Comparison of ENCODE assay signal across 7 mouse cellular contexts in the genomic region with DNA sequence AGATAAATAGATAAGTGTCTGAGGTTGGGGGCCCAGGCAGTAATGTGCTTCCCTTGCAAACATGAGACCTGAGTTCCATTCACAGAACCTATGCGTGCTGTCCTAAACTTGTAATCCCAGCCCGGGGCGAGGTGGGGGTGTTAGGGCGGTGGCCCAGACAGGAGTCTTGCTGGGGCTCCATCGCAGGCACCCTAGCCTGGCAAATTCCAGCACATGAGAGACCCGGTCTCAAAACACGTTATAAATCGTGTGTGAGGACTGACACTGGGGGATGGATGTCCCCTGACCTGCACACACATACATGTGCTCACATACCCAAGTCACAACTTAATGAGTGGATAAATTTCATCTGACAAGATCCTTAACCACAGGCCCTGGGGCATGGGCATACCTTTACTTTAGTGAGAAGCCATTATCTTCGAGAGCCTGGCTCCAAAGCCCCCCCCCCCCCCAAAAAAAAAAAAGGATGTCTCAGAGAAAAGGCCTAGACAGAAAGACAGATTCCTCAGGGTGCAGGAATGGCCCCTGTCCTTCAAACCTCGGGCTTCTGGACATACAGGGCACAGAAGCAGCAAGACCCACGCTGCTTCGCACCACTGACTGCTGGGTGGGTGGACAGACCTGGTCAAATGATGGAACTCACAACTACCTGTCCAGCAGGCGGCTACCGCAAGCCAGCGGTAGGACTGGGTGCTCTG. TPM values are rescaled to one million over a fixed set of nuclear protein-coding genes. Genes with fewer than 3 reads are reported as not detected.
DNase-seq lines count a peak whose midpoint lies in the region; ATAC-seq and TF ChIP-seq lines count a peak whose summit lies in the region.

No protein-coding gene starts in this region.

- no peak for DNase-seq in lung, postnatal 10 days
- DNase-seq in forebrain, embryonic 11.5 days (ENCODE audit: low spot score) = peak; percentile 51
- DNase-seq in limb, embryonic 11.5 days (ENCODE audit: low spot score) = no peak
- no peak for DNase-seq in spleen, postnatal 14 days (ENCODE audit: low spot score in 2 of 2)
- no peak for DNase-seq in thymus, adult 18-20 months

- WGBS in lung, embryonic 16.5 days = 46% methylated on average over 15 of the region's 15 CpGs
- 58% methylated on average over 15 of the region's 15 CpGs for WGBS in forebrain, embryonic 11.5 days
- 56% methylated on average over 15 of the region's 15 CpGs for WGBS in limb, embryonic 11.5 days
- 57% methylated on average over 15 of the region's 15 CpGs for WGBS in small intestine, adult 2 months

- no peaks in the 10 kb centered on the region for H3K36me3 ChIP-seq in lung, embryonic 16.5 days (ENCODE audit: control insufficient read depth, insufficient read depth, low read length)
- H3K36me3 ChIP-seq in forebrain, embryonic 11.5 days (ENCODE audit: control insufficient read depth, insufficient read depth, low read length) = no peaks in the 10 kb centered on the region
- no peaks in the 10 kb centered on the region for H3K36me3 ChIP-seq in limb, embryonic 11.5 days (ENCODE audit: control insufficient read depth, insufficient read depth, low read length)
- H3K36me3 ChIP-seq in small intestine, adult 2 months (ENCODE audit: control insufficient read depth, insufficient read depth, low read length) = no peaks in the 10 kb centered on the region

- no peak for TF ChIP-seq CTCF in small intestine, adult 2 months (IDR thresholded peaks at IDR 0.05; ENCODE audit: extremely low read depth, insufficient read length, insufficient replicate concordance, low read depth, low read length)

- peak overlapping the region; percentile 44 for H3K4me3 ChIP-seq in lung, embryonic 16.5 days (ENCODE audit: low read length)
- H3K4me3 ChIP-seq in forebrain, embryonic 11.5 days (ENCODE audit: low read depth, low read length) = peak overlapping the region; percentile 31
- H3K4me3 ChIP-seq in limb, embryonic 11.5 days (ENCODE audit: low read depth, low read length) = peak overlapping the region; percentile 18; the same call in 1 of the 2 replicates
- H3K4me3 ChIP-seq in small intestine, adult 2 months (ENCODE audit: low read depth, low read length) = peak overlapping the region; percentile 48

- no peaks in the 10 kb centered on the region; the same call in 1 of the 2 replicates for H3K9me3 ChIP-seq in lung, embryonic 16.5 days (ENCODE audit: control insufficient read depth, low read length)
- H3K9me3 ChIP-seq in forebrain, embryonic 11.5 days (ENCODE audit: control insufficient read depth, low read length) = no peaks in the 10 kb centered on the region
- no peaks in the 10 kb centered on the region for H3K9me3 ChIP-seq in limb, embryonic 11.5 days (ENCODE audit: control insufficient read depth, low read length)

- peak; percentile 2 for ATAC-seq in lung, embryonic 16.5 days (ENCODE audit: low read depth)
- peak; percentile 19; the same call in 1 of the 2 replicates for ATAC-seq in forebrain, embryonic 11.5 days (replicated peaks; ENCODE audit: low FRiP score)
- peak; percentile 29 for ATAC-seq in limb, embryonic 11.5 days (ENCODE audit: insufficient number of reproducible peaks, low FRiP score, low TSS enrichment, low read depth)

- H3K4me2 ChIP-seq in lung, embryonic 16.5 days (ENCODE audit: low read depth, low read length) = peak overlapping the region; percentile 67
- peak overlapping the region; percentile 71 for H3K4me2 ChIP-seq in forebrain, embryonic 11.5 days (ENCODE audit: low read depth, low read length, severe bottlenecking)
- peak overlapping the region; percentile 53 for H3K4me2 ChIP-seq in limb, embryonic 11.5 days (ENCODE audit: low read depth, severe bottlenecking)

- H3K4me1 ChIP-seq in lung, embryonic 16.5 days (replicated peaks; ENCODE audit: control insufficient read depth, insufficient read depth, low read length) = peaks cover 7% of the 10 kb centered on the region; the same call in 1 of the 2 replicates
- no peaks in the 10 kb centered on the region for H3K4me1 ChIP-seq in forebrain, embryonic 11.5 days (replicated peaks; ENCODE audit: control insufficient read depth, insufficient read depth, low read length)
- H3K4me1 ChIP-seq in limb, embryonic 11.5 days (ENCODE audit: control insufficient read depth, insufficient read depth, low read length) = no peaks in the 10 kb centered on the region
- peaks cover 2% of the 10 kb centered on the region for H3K4me1 ChIP-seq in small intestine, adult 2 months (ENCODE audit: control insufficient read depth, insufficient read depth, insufficient read length, low read length)

- no peak for TF ChIP-seq POLR2A in small intestine, adult 2 months (IDR thresholded peaks at IDR 0.05; ENCODE audit: low read depth, low read length)

- H3K27ac ChIP-seq in lung, embryonic 16.5 days (ENCODE audit: low read length) = no peak overlapping the region
- H3K27ac ChIP-seq in forebrain, embryonic 11.5 days (ENCODE audit: low read depth, low read length) = no peak overlapping the region
- H3K27ac ChIP-seq in limb, embryonic 11.5 days (replicated peaks; ENCODE audit: low read depth, low read length) = no peak overlapping the region
- no peak overlapping the region for H3K27ac ChIP-seq in small intestine, adult 2 months (ENCODE audit: insufficient read depth, low read depth, low read length)

- peak overlapping the region; percentile 60 for H3K9ac ChIP-seq in lung, embryonic 16.5 days (ENCODE audit: low read length)
- peak overlapping the region; percentile 58 for H3K9ac ChIP-seq in forebrain, embryonic 11.5 days (ENCODE audit: low read length)
- H3K9ac ChIP-seq in limb, embryonic 11.5 days (ENCODE audit: low read length) = 0 out of 2 replicates have a peak overlapping the region, but pooled peaks have one; percentile 1

- H3K27me3 ChIP-seq in lung, embryonic 16.5 days (ENCODE audit: control insufficient read depth, insufficient read depth, low read depth, low read length) = no peaks in the 10 kb centered on the region
- H3K27me3 ChIP-seq in forebrain, embryonic 11.5 days (ENCODE audit: control insufficient read depth, insufficient read depth, low read length) = no peaks in the 10 kb centered on the region
- no peaks in the 10 kb centered on the region for H3K27me3 ChIP-seq in limb, embryonic 11.5 days (ENCODE audit: control insufficient read depth, insufficient read depth, low read length)
- H3K27me3 ChIP-seq in small intestine, adult 2 months (ENCODE audit: control insufficient read depth, insufficient read depth, low read length) = no peaks in the 10 kb centered on the region

RNA-seq across cellular contexts. Expression of a gene that starts 13.8 kb away (rescaled TPM):
- 65.0 and 65.2 TPM in 2 replicates for polyA plus RNA-seq in lung, embryonic 16.5 days (2015; fragmentation: Nextera tagmentation; extraction: Ambion mirVana)
- 73.8 and 78.5 TPM in 2 replicates for polyA plus RNA-seq in forebrain, embryonic 11.5 days (2014; fragmentation: Nextera tagmentation; extraction: Ambion mirVana)
- 75.6 and 78.2 TPM in 2 replicates for polyA plus RNA-seq in limb, embryonic 11.5 days (2014; fragmentation: Nextera tagmentation; extraction: Ambion mirVana)
- polyA plus RNA-seq in small intestine, adult 2 months (2012; rRNA removed) = 21.1 and 34.0 TPM in 2 replicates

RNA-seq across cellular contexts. Expression of a gene that starts 14.1 kb away (rescaled TPM):
- 491 and 509 TPM in 2 replicates for polyA plus RNA-seq in lung, embryonic 16.5 days (2015; fragmentation: Nextera tagmentation; extraction: Ambion mirVana)
- 550 and 611 TPM in 2 replicates for polyA plus RNA-seq in forebrain, embryonic 11.5 days (2014; fragmentation: Nextera tagmentation; extraction: Ambion mirVana)
- 679 and 704 TPM in 2 replicates for polyA plus RNA-seq in limb, embryonic 11.5 days (2014; fragmentation: Nextera tagmentation; extraction: Ambion mirVana)
- polyA plus RNA-seq in small intestine, adult 2 months (2012; rRNA removed) = 184 and 322 TPM in 2 replicates

RNA-seq across cellular contexts. Expression of a gene that starts 30.6 kb away (rescaled TPM):
- 178 and 190 TPM in 2 replicates for polyA plus RNA-seq in lung, embryonic 16.5 days (2015; fragmentation: Nextera tagmentation; extraction: Ambion mirVana)
- polyA plus RNA-seq in forebrain, embryonic 11.5 days (2014; fragmentation: Nextera tagmentation; extraction: Ambion mirVana) = 217 and 231 TPM in 2 replicates
- 163 and 178 TPM in 2 replicates for polyA plus RNA-seq in limb, embryonic 11.5 days (2014; fragmentation: Nextera tagmentation; extraction: Ambion mirVana)
- 23.4 and 35.5 TPM in 2 replicates for polyA plus RNA-seq in small intestine, adult 2 months (2012; rRNA removed)

RNA-seq across cellular contexts. Expression of a gene that starts 44.6 kb away (rescaled TPM):
- polyA plus RNA-seq in lung, embryonic 16.5 days (2015; fragmentation: Nextera tagmentation; extraction: Ambion mirVana) = 1.4 TPM in 2 replicates
- polyA plus RNA-seq in forebrain, embryonic 11.5 days (2014; fragmentation: Nextera tagmentation; extraction: Ambion mirVana) = 0.47 and 0.60 TPM in 2 replicates
- 0.59 and 1.6 TPM in 2 replicates for polyA plus RNA-seq in limb, embryonic 11.5 days (2014; fragmentation: Nextera tagmentation; extraction: Ambion mirVana)
- 2.9 and 3.0 TPM in 2 replicates for polyA plus RNA-seq in small intestine, adult 2 months (2012; rRNA removed)

RNA-seq across cellular contexts. Expression of a gene that starts 55.4 kb away (rescaled TPM):
- polyA plus RNA-seq in lung, embryonic 16.5 days (2015; fragmentation: Nextera tagmentation; extraction: Ambion mirVana) = 338 and 350 TPM in 2 replicates
- polyA plus RNA-seq in forebrain, embryonic 11.5 days (2014; fragmentation: Nextera tagmentation; extraction: Ambion mirVana) = 333 and 339 TPM in 2 replicates
- polyA plus RNA-seq in limb, embryonic 11.5 days (2014; fragmentation: Nextera tagmentation; extraction: Ambion mirVana) = 331 and 339 TPM in 2 replicates
- polyA plus RNA-seq in small intestine, adult 2 months (2012; rRNA removed) = 531 and 683 TPM in 2 replicates

Comparison
In these comparisons a context has a peak if more than half of its experiments do, and no peak if none do; other contexts are left out.
1. H3K9ac ChIP-seq: peak in every context shown above with its lines; median percentile 60 in lung, embryonic 16.5 days; 58 in forebrain, embryonic 11.5 days; 1 in limb, embryonic 11.5 days.